Mouse (Mus musculus): ENCODE results near the gene Mapk1.

Mapk1 gene

DNA sequence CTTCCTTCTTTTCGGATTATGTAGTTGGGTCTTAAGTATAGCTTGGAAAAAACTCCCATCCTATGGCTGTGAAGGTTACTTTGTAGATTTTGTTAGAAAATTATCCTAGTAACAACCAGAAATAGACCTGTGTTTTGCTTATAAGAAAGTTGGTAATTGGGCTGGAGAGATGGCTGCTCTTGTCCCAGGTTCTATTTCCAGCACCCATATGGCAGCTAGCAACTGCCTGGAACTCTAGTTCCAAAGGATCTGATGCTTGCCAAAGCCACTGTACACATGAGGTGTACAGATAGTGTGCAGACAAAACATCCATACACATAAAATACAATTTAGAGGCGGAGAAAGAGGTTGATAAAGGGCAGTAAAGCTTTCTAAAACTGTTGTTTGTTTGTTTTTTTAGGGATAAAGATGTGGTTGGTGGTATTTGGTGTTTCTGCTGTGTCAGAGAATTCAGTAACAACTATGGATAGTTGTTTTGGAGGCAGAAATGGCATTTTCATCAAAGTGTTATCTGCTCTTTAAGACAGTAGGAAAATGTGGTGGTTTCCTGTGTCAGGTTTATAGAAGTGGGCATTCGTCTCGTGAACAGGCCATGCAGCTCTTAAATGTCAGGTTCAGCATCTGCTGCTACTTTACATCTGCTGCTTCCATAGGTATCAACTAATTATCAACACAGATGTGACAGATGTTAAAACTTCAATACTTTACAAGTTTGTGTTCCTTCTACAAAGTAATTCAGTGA is 32.1 kb downstream of the Mapk1 start:
- no peak for DNase-seq (ENCODE audit: low read depth in 2 of 2, low spot score in 2 of 2)

GRCm38 (mm10) chr16:17015853-17016230 is 32.7 kb downstream of the Mapk1 start:
- DNase-seq (ENCODE audit: low read depth in 2 of 2, low spot score in 2 of 2): no peak

DNA sequence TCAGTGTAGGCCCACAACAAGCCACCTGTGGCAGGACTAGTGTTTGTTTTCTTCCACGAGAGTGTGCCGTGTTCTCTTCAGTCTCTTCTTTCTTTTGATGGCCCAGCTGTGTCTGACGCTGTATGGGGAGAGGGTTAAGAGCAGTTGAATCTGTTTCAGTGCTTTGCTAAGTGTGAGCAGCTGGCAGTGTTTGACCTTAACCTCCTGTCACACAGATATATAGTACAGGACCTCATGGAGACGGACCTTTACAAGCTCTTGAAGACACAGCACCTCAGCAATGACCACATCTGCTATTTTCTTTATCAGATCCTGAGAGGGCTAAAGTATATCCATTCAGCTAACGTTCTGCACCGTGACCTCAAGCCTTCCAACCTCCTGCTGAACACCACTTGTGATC is 34.9 kb downstream of the Mapk1 start:
- DNase-seq (ENCODE audit: low read depth in 2 of 2, low spot score in 2 of 2): no peak

DNA sequence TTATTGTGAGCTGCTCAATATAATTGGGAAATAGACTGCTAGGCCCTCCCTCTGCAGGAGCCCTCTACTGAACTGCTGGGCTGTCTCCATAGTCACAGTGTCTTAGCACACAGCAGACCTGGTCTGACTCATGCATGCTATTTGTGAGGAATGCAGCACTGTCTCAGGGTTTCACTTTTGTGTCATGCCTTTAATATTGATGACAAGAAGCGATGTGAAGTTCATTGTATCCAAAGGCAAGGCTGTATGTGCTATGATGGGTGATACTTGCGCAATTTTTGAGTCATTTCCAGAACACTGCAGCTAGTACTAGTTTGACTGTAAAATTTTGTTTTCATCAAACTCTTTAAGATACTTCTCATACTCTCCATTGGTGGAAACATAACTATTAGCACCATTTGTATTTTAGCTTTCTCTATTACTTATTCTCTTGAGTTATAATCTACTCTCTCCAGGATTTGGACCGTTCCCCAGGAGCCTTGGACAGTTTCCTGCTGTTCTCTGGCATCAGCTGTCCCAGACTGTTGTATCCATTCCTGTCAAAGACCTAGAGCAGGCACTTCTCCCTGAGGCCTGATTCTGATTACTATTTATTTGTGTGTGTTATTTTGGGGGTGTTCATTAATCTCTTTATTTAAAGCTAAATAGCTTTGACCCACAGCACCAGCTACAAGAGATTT is 41.4 kb downstream of the Mapk1 start:
- DNase-seq (ENCODE audit: low read depth in 2 of 2, low spot score in 2 of 2): no peak

DNA sequence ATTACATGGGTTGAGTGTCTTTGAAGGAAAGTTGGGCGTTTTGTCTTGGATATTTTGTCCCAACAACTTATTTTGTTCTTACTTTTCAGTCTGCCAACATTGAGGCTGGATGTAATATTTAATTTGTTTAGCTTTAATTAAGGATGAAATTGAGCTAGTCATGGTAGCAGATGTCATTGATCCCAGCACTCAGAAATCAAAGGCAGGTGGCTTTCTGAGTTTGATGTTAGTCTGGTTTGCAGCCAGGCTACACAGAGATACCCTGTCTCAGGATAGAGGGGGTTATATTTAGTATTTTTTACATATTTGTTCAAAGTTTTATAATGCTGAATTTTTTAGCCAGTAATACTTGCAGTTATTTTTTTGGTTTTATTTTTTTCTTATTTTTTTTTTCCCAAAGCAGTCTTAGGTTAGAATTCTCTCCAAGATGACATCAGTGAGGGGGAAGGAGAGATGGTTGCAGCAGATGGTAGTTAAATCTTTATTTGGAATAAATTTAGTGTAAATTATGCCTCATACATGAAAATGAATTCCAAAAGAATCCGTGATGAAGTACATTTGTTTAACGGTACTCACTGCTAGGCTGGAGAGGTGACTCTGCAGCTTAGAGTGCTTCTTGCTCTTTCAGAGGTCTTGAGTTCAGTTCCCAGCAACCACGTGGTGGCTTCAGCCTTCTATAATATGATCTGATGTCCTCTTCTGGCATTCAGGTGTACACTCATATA is 47.0 kb downstream of the Mapk1 start:
- no peak for DNase-seq (ENCODE audit: low read depth in 2 of 2, low spot score in 2 of 2)

- no peak for DNase-seq (ENCODE audit: low read depth in 2 of 2, low spot score in 2 of 2)
Measured at GRCm38 (mm10) chr16:17033754-17034153, 50.6 kb downstream of the Mapk1 start.

GRCm38 (mm10) chr16:17040716-17041115 is 57.5 kb downstream of the Mapk1 start:
- DNase-seq (ENCODE audit: low read depth in 2 of 2, low spot score in 2 of 2): no peak

GRCm38 (mm10) chr16:17041417-17041816 is 58.2 kb downstream of the Mapk1 start:
- DNase-seq (ENCODE audit: low read depth in 2 of 2, low spot score in 2 of 2): no peak

DNA sequence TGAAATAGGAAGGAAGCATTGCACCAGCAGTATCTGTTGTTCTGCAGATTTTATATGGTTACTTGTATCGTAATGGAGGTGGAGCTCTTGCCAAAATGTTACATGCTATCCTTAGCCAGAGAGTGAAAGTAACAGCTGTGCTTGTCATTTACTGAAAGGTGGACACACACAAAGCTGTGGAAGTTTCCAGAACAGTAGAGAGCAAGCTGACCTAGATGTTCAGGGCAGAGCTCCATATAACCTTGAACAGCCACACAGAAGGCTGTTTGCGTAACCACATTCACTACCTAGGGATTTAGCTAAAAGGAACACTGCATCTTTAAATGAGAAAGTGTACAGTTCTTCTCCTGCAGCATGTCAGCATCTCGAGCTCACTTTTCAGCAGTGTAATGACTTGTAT is 61.1 kb downstream of the Mapk1 start:
- DNase-seq (ENCODE audit: low read depth in 2 of 2, low spot score in 2 of 2): no peak

GRCm38 (mm10) chr16:17045287-17045686 is 62.1 kb downstream of the Mapk1 start:
- DNase-seq (ENCODE audit: low read depth in 2 of 2, low spot score in 2 of 2): no peak

GRCm38 (mm10) chr16:17049886-17050285 is 66.7 kb downstream of the Mapk1 start:
- no peak for DNase-seq (ENCODE audit: low read depth in 2 of 2, low spot score in 2 of 2)

- DNase-seq (ENCODE audit: low read depth in 2 of 2, low spot score in 2 of 2): no peak
Measured at GRCm38 (mm10) chr16:17052087-17052486, 68.9 kb downstream of the Mapk1 start.

DNA sequence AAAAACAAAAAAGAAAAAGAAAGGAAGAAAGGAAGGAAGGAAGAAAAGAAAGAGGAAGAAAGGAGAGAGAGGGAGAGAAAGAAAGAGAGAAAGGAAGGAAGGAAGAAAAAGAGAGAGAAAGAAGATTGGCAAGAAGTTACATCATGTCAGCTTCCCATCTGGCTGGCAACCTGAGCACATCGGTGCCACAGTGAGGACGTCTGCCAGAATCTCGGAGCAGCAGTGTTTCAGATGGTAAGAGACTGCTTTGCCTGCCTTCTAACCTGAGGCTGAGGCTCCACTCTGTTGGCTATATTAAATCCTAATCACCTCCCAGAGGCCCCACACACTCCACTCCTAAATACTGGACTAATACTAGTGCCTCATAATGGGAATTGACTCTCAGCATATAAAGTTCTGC is 70.7 kb downstream of the Mapk1 start:
- DNase-seq (ENCODE audit: low read depth in 2 of 2, low spot score in 2 of 2): no peak

DNA sequence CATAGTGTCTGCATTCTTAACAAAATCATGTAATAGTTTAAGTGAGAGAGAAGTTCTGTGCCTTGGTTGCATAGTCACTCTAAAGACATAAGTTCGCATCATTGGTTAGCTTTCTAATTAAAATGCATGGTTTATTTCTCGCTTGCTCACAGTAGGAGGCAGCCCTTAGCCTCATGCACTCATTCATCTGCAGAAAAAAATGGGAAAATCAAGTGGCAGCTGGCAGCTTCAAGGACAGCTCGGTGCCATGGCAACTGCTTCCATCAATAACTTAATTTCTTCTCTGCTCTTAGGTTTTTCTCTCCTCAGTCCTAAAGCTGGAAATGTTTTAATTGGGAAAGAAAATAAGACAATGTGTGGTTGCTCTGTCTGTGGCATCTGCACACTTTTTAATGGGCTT is 72.4 kb downstream of the Mapk1 start:
- DNase-seq (ENCODE audit: low read depth in 2 of 2, low spot score in 2 of 2): no peak

- DNase-seq (ENCODE audit: low read depth in 2 of 2, low spot score in 2 of 2): no peak
Measured at GRCm38 (mm10) chr16:17062338-17062737, 79.2 kb downstream of the Mapk1 start.

GRCm38 (mm10) chr16:17067552-17067951 is 84.4 kb downstream of the Mapk1 start:
- no peak for DNase-seq (ENCODE audit: low read depth in 2 of 2, low spot score in 2 of 2)

GRCm38 (mm10) chr16:17069511-17070443 is 86.6 kb downstream of the Mapk1 start, which contains the start of gene Ypel1:
Gene Ypel1 (plus strand): TSS chr16:17069696.
- peak; percentile 36 to 62 for DNase-seq (ENCODE audit: low read depth in 2 of 2, low spot score in 2 of 2)

GRCm38 (mm10) chr16:17070716-17071115 is 87.5 kb downstream of the Mapk1 start:
- no peak for DNase-seq (ENCODE audit: low read depth in 2 of 2, low spot score in 2 of 2)

GRCm38 (mm10) chr16:17073000-17073399 is 89.8 kb downstream of the Mapk1 start:
- DNase-seq (ENCODE audit: low read depth in 2 of 2, low spot score in 2 of 2): no peak

GRCm38 (mm10) chr16:17076301-17076700 is 93.1 kb downstream of the Mapk1 start:
- no peak for DNase-seq (ENCODE audit: low read depth in 2 of 2, low spot score in 2 of 2)

DNA sequence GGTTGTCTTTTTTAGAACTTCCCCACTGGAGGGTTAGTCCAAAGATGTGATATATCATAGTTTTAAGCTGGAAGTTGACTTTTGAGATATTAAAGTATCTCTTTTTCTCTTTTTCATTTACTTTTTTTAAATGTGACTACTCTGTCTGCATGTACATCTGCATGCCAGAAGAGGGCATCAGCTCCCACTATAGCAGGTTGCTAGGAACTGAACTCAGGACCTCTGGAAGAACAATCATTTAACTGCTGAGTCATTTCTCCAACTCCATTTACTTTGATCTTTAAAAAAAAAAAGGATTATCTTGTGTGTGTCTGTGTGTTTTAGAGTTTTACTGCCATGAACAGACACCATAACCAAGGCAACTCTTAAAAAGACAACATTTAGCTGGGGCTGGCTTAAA is 93.7 kb downstream of the Mapk1 start:
- no peak for DNase-seq (ENCODE audit: low read depth in 2 of 2, low spot score in 2 of 2)

All from CD8-positive naive resting alpha-beta T cell, adult 2 months (primary cell).